Mouse (Mus musculus) cerebellum, postnatal 4 days (tissue): ENCODE measurements at regions not wholly inside any gene's neighbourhood (a gene's known extent, or its start where the extent isn't known, plus 50 kb on each side); places are given as distances from the start of the nearest gene placed in this dataset.
A peak's percentile ranks its signal among the peaks of the same experiment; 100 is the strongest.

Experiments used
- DNase-seq, 2 experiments: peaks; one replicate each; pipeline ENCODE4 v3.0.0; 2022; ENCODE audit warnings: low spot score in 2 of 2, mixed read lengths in 1 of 2

- DNase-seq: no peak
These were observed 463.5 kb upstream of the Dmac1 start for GRCm38 (mm10) chr4:75741585-75741984.

GRCm38 (mm10) chr4:75730798-75731400 is 452.8 kb upstream of the Dmac1 start:
- DNase-seq: no peak

GRCm38 (mm10) chr4:75714652-75715051 is 436.5 kb upstream of the Dmac1 start:
- DNase-seq: no peak

- DNase-seq: no peak
These were observed 435.9 kb upstream of the Dmac1 start for GRCm38 (mm10) chr4:75713960-75714359.

- no peak for DNase-seq
These were observed 422.8 kb upstream of the Dmac1 start for GRCm38 (mm10) chr4:75700780-75701378.

- DNase-seq: no peak
These were observed 398.6 kb upstream of the Dmac1 start for GRCm38 (mm10) chr4:75676590-75677174.

- no peak for DNase-seq
These were observed 362.9 kb upstream of the Dmac1 start for GRCm38 (mm10) chr4:75641046-75641445.

- DNase-seq: no peak
These were observed 358.5 kb upstream of the Dmac1 start for GRCm38 (mm10) chr4:75636627-75637026.

GRCm38 (mm10) chr4:75589901-75590300 is 311.8 kb upstream of the Dmac1 start:
- DNase-seq: no peak

GRCm38 (mm10) chr4:75588095-75588875 is 310.2 kb upstream of the Dmac1 start:
- no peak for DNase-seq

- no peak for DNase-seq
These were observed 301.8 kb upstream of the Dmac1 start for GRCm38 (mm10) chr4:75579865-75580264.

- no peak for DNase-seq
These were observed 294.5 kb upstream of the Dmac1 start for GRCm38 (mm10) chr4:75572603-75573002.

GRCm38 (mm10) chr4:75567630-75568029 is 289.5 kb upstream of the Dmac1 start:
- DNase-seq: no peak

- DNase-seq: peak in 1 of 2 experiments; percentile 44
These were observed 284.4 kb upstream of the Dmac1 start for GRCm38 (mm10) chr4:75562480-75562879.

GRCm38 (mm10) chr4:75561792-75562191 is 283.7 kb upstream of the Dmac1 start:
- peak in 1 of 2 experiments; percentile 42 for DNase-seq

GRCm38 (mm10) chr4:75537787-75538186 is 259.7 kb upstream of the Dmac1 start:
- DNase-seq: no peak

GRCm38 (mm10) chr4:75535067-75535466 is 257.0 kb upstream of the Dmac1 start:
- no peak for DNase-seq

- DNase-seq: no peak
These were observed 251.5 kb upstream of the Dmac1 start for GRCm38 (mm10) chr4:75529607-75530006.

GRCm38 (mm10) chr4:75517459-75518158 is 239.5 kb upstream of the Dmac1 start:
- no peak for DNase-seq
